Mouse (Mus musculus) small intestine, adult 2 months (tissue): ENCODE data around the gene Ncbp3.

ENCODE experiments used
- CTCF ChIP-seq: fragments of 200-500 bp; IDR thresholded peaks from 2 replicates; pipeline ENCODE4 v1.5.1; 2012; ENCODE audit warnings: low read depth, mild to moderate bottlenecking, control low read depth, inconsistent platforms, low read length, moderate library complexity, mixed read lengths; ENCODE audit not compliant: insufficient replicate concordance, insufficient read length; ENCODE audit errors: extremely low read depth
- POLR2A ChIP-seq: fragments of 200-500 bp; IDR thresholded peaks from 2 replicates; pipeline ENCODE4 v1.6.1; 2012; ENCODE audit warnings: low read depth, mild to moderate bottlenecking, control low read depth, inconsistent platforms, low read length, moderate library complexity

- TF ChIP-seq CTCF (no peak), POLR2A (no peak)
Observed at GRCm38 (mm10) chr11:73077211-73077720, 29.7 kb downstream of the Ncbp3 start.
